In genomic region chr14:10453001-10453861, GRCm38 (mm10) we compare ENCODE assay signal across 8 mouse cellular contexts.
A peak's percentile ranks its signal among the peaks of the same experiment; 100 is the strongest.
DNase-seq lines count a peak whose midpoint lies in the region; ATAC-seq and TF ChIP-seq lines count a peak whose summit lies in the region.

No protein-coding gene starts in this region.

- peak; percentile 4 to 7 for DNase-seq in cerebellum, adult 2 months
- no peak for DNase-seq in cerebellum, adult 9-10 months
- peak; percentile 93 for DNase-seq in T-cell, adult 2 months (ENCODE audit: low spot score)
- DNase-seq in heart, postnatal 4 days: peak; percentile 21
- peak; percentile 64 for DNase-seq in limb, embryonic 10.5 days (ENCODE audit: low spot score)
- DNase-seq in mesoderm, embryonic 11.5 days (ENCODE audit: low read depth, low spot score): peak; percentile 44
- DNase-seq in spleen, postnatal 14 days (ENCODE audit: low spot score in 2 of 2): peak; percentile 43 to 57

- H3K4me3 ChIP-seq in cerebellum, adult 2 months (replicated peaks; ENCODE audit: insufficient read depth, low read depth, low read length): peak overlapping the region; percentile 7
- H3K4me3 ChIP-seq in limb, embryonic 10.5 days: peak overlapping the region; percentile 34

- H3K36me3 ChIP-seq in limb, embryonic 10.5 days: no peaks in the 10 kb centered on the region

- TF ChIP-seq POLR2A in cerebellum, adult 2 months (IDR thresholded peaks at IDR 0.05; ENCODE audit: borderline replicate concordance, insufficient read depth, low read length): no peak

- no peaks in the 10 kb centered on the region for H3K9me3 ChIP-seq in limb, embryonic 10.5 days (replicated peaks)

- WGBS in cerebellum, adult 2 months: 15% methylated on average over 14 of the region's 14 CpGs
- WGBS in limb, embryonic 10.5 days: 20% methylated on average over 14 of the region's 14 CpGs

- H3K27ac ChIP-seq in cerebellum, adult 2 months (ENCODE audit: insufficient read depth, low read length): no peak overlapping the region
- peak overlapping the region; percentile 79 for H3K27ac ChIP-seq in limb, embryonic 10.5 days

- ATAC-seq in erythroid progenitor cell, adult 5-6 weeks (replicated peaks; ENCODE audit: low FRiP score, poor library complexity, severe bottlenecking): peak; percentile 25; the same call in 1 of the 2 replicates

- no peaks in the 10 kb centered on the region for H3K27me3 ChIP-seq in cerebellum, adult 2 months (ENCODE audit: control insufficient read depth, insufficient read depth, low read length)
- no peaks in the 10 kb centered on the region for H3K27me3 ChIP-seq in limb, embryonic 10.5 days (ENCODE audit: low read depth, poor library complexity, severe bottlenecking)

- TF ChIP-seq CTCF in cerebellum, adult 2 months (IDR thresholded peaks at IDR 0.05; ENCODE audit: borderline replicate concordance, insufficient read depth, low read depth, low read length): no peak

- H3K4me1 ChIP-seq in cerebellum, adult 2 months (ENCODE audit: control insufficient read depth, insufficient read depth, low read length): no peaks in the 10 kb centered on the region
- H3K4me1 ChIP-seq in limb, embryonic 10.5 days: peaks cover 12% of the 10 kb centered on the region
